Mouse (Mus musculus): ENCODE results near the gene Rps8. TPM values are rescaled to one million over a fixed set of nuclear protein-coding genes. Genes with fewer than 3 reads are reported as not detected.

Gene Rps8
- polyA plus RNA-seq, 1 experiment, result 698 TPM

- no peak overlapping the region for H3K4me3 ChIP-seq (ENCODE audit: control insufficient read depth, insufficient read depth, low read length)
- no peak overlapping the region for H3K27ac ChIP-seq (ENCODE audit: control insufficient read depth, insufficient read depth, low read length)
- H3K27me3 ChIP-seq (ENCODE audit: control insufficient read depth, insufficient read depth, low read length), result no peaks in the 10 kb centered on the region
- H3K36me3 ChIP-seq (ENCODE audit: control insufficient read depth, insufficient read depth, low read length), result no peaks in the 10 kb centered on the region
- H3K4me1 ChIP-seq (replicated peaks; ENCODE audit: control insufficient read depth, insufficient read depth, low read length), result peaks cover 3% of the 10 kb centered on the region
- WGBS, result 41% methylated on average over 4 of the region's 4 CpGs
- DNase-seq, result no peak
- no peak for TF ChIP-seq CTCF (IDR thresholded peaks at IDR 0.05; ENCODE audit: borderline replicate concordance, control insufficient read depth, extremely low read depth, insufficient read depth, low read length, poor library complexity)
- TF ChIP-seq POLR2A (IDR thresholded peaks at IDR 0.05; ENCODE audit: control insufficient read depth, extremely low read depth, insufficient read depth, low read length, poor library complexity), result no peak
These were observed 15.4 kb downstream of the Rps8 start for GRCm38 (mm10) chr4:117140613-117141012.

- peak; percentile 45 for DNase-seq
- peaks cover 7% of the 10 kb centered on the region for H3K4me1 ChIP-seq (replicated peaks; ENCODE audit: control insufficient read depth, insufficient read depth, low read length)
- no peaks in the 10 kb centered on the region for H3K27me3 ChIP-seq (ENCODE audit: control insufficient read depth, insufficient read depth, low read length)
- no peak overlapping the region for H3K27ac ChIP-seq (ENCODE audit: control insufficient read depth, insufficient read depth, low read length)
- H3K36me3 ChIP-seq (ENCODE audit: control insufficient read depth, insufficient read depth, low read length), result no peaks in the 10 kb centered on the region
- H3K4me3 ChIP-seq (ENCODE audit: control insufficient read depth, insufficient read depth, low read length), result no peak overlapping the region
- no peak for TF ChIP-seq POLR2A (IDR thresholded peaks at IDR 0.05; ENCODE audit: control insufficient read depth, extremely low read depth, insufficient read depth, low read length, poor library complexity)
- TF ChIP-seq CTCF (IDR thresholded peaks at IDR 0.05; ENCODE audit: borderline replicate concordance, control insufficient read depth, extremely low read depth, insufficient read depth, low read length, poor library complexity), result no peak
- 1% methylated on average over 2 of the region's 2 CpGs for WGBS
These were observed 16.8 kb downstream of the Rps8 start for GRCm38 (mm10) chr4:117139217-117139612.

GRCm38 (mm10) chr4:117138295-117139216 lies 17.5 kb downstream of the Rps8 start:
- DNase-seq, result no peak
- Histone ChIP-seq H3K4me3 (ENCODE audit: control insufficient read depth, insufficient read depth, low read length) (no peak overlapping the region), H3K27me3 (ENCODE audit: control insufficient read depth, insufficient read depth, low read length) (no peaks in the 10 kb centered on the region), H3K4me1 (replicated peaks; ENCODE audit: control insufficient read depth, insufficient read depth, low read length) (peaks cover 9% of the 10 kb centered on the region), H3K36me3 (ENCODE audit: control insufficient read depth, insufficient read depth, low read length) (no peaks in the 10 kb centered on the region), H3K27ac (ENCODE audit: control insufficient read depth, insufficient read depth, low read length) (no peak overlapping the region)
- WGBS, result 69% methylated on average over 16 of the region's 17 CpGs
- TF ChIP-seq CTCF (IDR thresholded peaks at IDR 0.05; ENCODE audit: borderline replicate concordance, control insufficient read depth, extremely low read depth, insufficient read depth, low read length, poor library complexity) (no peak), POLR2A (IDR thresholded peaks at IDR 0.05; ENCODE audit: control insufficient read depth, extremely low read depth, insufficient read depth, low read length, poor library complexity) (no peak)

- H3K36me3 ChIP-seq (ENCODE audit: control insufficient read depth, insufficient read depth, low read length), result no peaks in the 10 kb centered on the region
- TF ChIP-seq POLR2A (IDR thresholded peaks at IDR 0.05; ENCODE audit: control insufficient read depth, extremely low read depth, insufficient read depth, low read length, poor library complexity) (no peak), CTCF (IDR thresholded peaks at IDR 0.05; ENCODE audit: borderline replicate concordance, control insufficient read depth, extremely low read depth, insufficient read depth, low read length, poor library complexity) (no peak)
- H3K4me1 ChIP-seq (replicated peaks; ENCODE audit: control insufficient read depth, insufficient read depth, low read length), result peaks cover 14% of the 10 kb centered on the region
- H3K27me3 ChIP-seq (ENCODE audit: control insufficient read depth, insufficient read depth, low read length), result no peaks in the 10 kb centered on the region; the same call in 1 of the 2 replicates
- no peak overlapping the region for H3K27ac ChIP-seq (ENCODE audit: control insufficient read depth, insufficient read depth, low read length)
- H3K4me3 ChIP-seq (ENCODE audit: control insufficient read depth, insufficient read depth, low read length), result no peak overlapping the region
- WGBS, result 66% methylated on average over 8 of the region's 8 CpGs
- no peak for DNase-seq
These were observed 20.0 kb downstream of the Rps8 start for GRCm38 (mm10) chr4:117136034-117136433.

- no peak for DNase-seq
- Histone ChIP-seq H3K36me3 (ENCODE audit: control insufficient read depth, insufficient read depth, low read length) (no peaks in the 10 kb centered on the region), H3K27me3 (ENCODE audit: control insufficient read depth, insufficient read depth, low read length) (no peaks in the 10 kb centered on the region; the same call in 1 of the 2 replicates), H3K4me3 (ENCODE audit: control insufficient read depth, insufficient read depth, low read length) (no peak overlapping the region), H3K4me1 (replicated peaks; ENCODE audit: control insufficient read depth, insufficient read depth, low read length) (peaks cover 14% of the 10 kb centered on the region), H3K27ac (ENCODE audit: control insufficient read depth, insufficient read depth, low read length) (peak overlapping the region; percentile 23; the same call in 1 of the 2 replicates)
- no peak for TF ChIP-seq POLR2A (IDR thresholded peaks at IDR 0.05; ENCODE audit: control insufficient read depth, extremely low read depth, insufficient read depth, low read length, poor library complexity)
- TF ChIP-seq CTCF (IDR thresholded peaks at IDR 0.05; ENCODE audit: borderline replicate concordance, control insufficient read depth, extremely low read depth, insufficient read depth, low read length, poor library complexity), result no peak
- WGBS, result 42% methylated on average over 2 of the region's 2 CpGs
These were observed 21.4 kb downstream of the Rps8 start for GRCm38 (mm10) chr4:117134601-117134995.

- WGBS, result 2% methylated on average over 47 of the region's 48 CpGs
- Histone ChIP-seq H3K4me1 (replicated peaks; ENCODE audit: control insufficient read depth, insufficient read depth, low read length) (peaks cover 14% of the 10 kb centered on the region), H3K4me3 (ENCODE audit: control insufficient read depth, insufficient read depth, low read length) (peak within 1 kb of the TSS; percentile 61), H3K27ac (ENCODE audit: control insufficient read depth, insufficient read depth, low read length) (peak within 1 kb of the TSS; percentile 23; the same call in 1 of the 2 replicates), H3K27me3 (ENCODE audit: control insufficient read depth, insufficient read depth, low read length) (no peaks in the 10 kb centered on the region; the same call in 1 of the 2 replicates), H3K36me3 (ENCODE audit: control insufficient read depth, insufficient read depth, low read length) (no peaks in the 10 kb centered on the region)
- DNase-seq, result peak; percentile 98
- peak; percentile 37; the same call in 1 of the 2 replicates for TF ChIP-seq POLR2A (IDR thresholded peaks at IDR 0.05; ENCODE audit: control insufficient read depth, extremely low read depth, insufficient read depth, low read length, poor library complexity)
- no peak for TF ChIP-seq CTCF (IDR thresholded peaks at IDR 0.05; ENCODE audit: borderline replicate concordance, control insufficient read depth, extremely low read depth, insufficient read depth, low read length, poor library complexity)
These were observed 22.0 kb downstream of the Rps8 start, which contains the start of gene Plk3 for GRCm38 (mm10) chr4:117133817-117134600. TSS of gene Plk3 (minus strand) at chr4:117133963.

Data from thymus, adult 2 months (tissue).